Mouse (Mus musculus) layer of hippocampus, postnatal 14 days (tissue): ENCODE results near the gene Tead2. TPM values are rescaled to one million over a fixed set of nuclear protein-coding genes. Genes with fewer than 3 reads are reported as not detected.
A peak's percentile ranks its signal among the peaks of the same experiment; 100 is the strongest.

Source experiments
- DNase-seq, 2 experiments: peaks; one replicate each; pipeline ENCODE4 v3.0.0; 2021 to 2022; ENCODE audit warnings: low spot score in 2 of 2, mixed read lengths in 1 of 2
- total RNA-seq, 2 experiments: library from RNA; stranded (reverse); gene quantifications; 2 replicates each; pipeline ENCODE4 v1.2.3; 2021

Gene Tead2
- total RNA-seq, 2 experiments from 2014 or later, result 6.9 to 11.5 TPM

- no peak for DNase-seq
Observed at GRCm38 (mm10) chr7:45224826-45225225, 9.3 kb downstream of the Tead2 start.

DNA sequence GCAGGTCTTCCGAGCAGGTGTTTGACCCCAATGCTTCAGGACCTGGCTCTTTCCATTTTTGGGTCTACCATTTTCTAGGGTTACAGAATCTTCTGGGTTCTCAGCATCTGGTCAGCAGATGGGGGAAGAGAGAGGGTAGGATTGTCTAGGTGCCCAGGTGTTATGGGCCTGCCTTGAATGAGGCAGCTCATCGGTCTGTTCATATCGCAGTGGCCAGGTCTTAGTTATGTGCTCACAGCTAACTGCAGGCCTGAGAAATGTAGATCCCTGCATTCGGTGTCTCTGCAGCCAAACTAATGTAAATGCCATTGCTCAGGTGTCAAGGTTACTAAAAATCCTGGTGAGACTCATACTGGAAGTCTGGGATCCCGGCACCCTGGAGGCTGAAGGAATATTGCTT lies 10.9 kb downstream of the Tead2 start:
- DNase-seq, result no peak

DNA sequence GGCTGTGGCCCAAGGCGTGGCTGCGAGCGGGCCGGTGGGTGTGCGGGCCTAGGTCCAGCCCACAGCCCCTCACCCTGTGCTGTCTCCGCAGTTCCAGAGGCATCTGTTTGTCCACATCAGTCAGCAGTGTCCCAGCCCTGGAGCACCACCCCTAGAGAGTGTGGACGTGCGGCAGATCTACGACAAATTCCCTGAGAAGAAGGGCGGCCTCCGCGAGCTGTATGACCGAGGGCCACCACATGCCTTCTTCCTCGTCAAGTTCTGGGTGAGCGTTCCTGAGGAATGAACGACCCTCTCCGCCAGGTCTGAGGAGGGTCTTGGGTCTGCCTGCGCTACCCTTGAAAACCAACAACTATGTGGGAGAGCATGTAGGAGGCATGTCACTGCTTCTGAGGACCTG lies 13.0 kb downstream of the Tead2 start:
- no peak for DNase-seq

DNA sequence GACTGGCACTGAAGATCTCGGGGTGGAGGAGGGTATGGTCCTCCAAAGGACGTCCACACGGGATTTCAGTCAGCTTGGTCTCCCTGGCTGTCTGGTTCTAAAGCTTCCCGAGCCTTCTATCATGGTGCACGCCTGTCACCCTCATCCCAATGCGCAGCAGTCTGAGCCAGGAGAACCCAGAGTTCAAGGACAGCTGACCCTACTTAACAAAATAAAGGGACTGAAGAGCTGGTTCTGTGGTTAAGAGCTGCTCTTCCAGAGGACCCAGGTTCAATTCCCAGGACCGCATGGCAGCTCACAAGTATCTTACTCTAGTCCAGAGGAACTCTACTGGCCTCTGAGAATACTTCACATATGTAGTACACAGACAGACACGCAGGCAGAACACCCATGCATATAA lies 13.5 kb downstream of the Tead2 start:
- no peak for DNase-seq

DNA sequence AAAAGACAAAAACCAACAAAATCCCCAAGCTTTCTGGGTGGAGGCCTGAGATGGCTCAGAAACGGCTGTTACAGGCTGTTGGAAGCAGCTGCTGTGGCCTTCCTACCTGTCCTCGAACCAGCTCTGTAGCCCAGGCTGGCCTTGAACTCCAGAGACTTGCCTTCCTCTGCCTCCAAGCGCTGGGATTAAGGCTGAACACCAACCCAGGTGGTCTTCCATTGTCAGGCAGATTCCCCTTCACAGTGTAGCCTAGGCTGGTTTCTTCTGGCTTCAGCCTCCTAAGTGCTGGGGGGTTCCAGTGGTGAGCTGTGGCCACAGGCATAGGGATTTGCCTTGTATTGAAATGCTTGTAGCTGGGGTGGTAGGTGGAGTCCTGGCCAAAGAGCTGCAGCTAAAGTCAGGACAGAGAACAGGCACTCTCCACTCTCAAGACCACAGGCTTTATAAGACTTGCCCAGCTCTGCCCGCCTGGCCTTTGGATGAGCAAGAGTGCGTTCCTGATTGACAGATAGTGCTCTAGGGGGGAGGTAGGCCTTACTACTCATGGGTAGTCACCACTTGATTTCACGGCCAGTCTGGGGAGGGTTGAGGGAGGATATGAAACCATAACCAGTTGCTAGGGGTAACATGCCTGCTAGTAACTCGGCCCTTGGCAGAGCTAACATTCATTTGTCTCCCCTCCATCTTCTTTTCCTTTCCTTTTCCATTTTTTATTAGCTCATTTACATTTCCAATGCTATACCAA lies 14.1 kb downstream of the Tead2 start:
- no peak for DNase-seq

- DNase-seq, result no peak
Observed at GRCm38 (mm10) chr7:45231192-45231591, 15.6 kb downstream of the Tead2 start.

DNA sequence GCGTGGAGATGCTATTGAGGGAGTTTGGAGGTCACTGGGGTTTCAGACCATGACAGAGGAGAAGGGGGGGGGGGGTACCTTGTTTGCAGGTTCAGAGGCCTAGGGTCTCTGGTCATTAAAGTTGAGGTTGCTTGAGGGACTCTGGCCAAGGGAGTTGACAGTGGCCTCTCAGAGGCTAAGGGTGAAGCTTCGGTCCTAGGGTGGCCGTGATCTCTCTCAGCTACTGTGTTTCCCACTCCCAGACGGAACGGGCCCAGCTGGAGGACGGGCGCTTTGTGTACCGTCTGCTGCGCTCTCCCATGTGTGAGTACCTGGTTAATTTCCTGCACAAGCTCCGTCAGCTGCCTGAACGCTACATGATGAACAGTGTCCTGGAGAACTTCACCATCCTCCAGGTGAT lies 16.4 kb downstream of the Tead2 start:
- no peak for DNase-seq

DNA sequence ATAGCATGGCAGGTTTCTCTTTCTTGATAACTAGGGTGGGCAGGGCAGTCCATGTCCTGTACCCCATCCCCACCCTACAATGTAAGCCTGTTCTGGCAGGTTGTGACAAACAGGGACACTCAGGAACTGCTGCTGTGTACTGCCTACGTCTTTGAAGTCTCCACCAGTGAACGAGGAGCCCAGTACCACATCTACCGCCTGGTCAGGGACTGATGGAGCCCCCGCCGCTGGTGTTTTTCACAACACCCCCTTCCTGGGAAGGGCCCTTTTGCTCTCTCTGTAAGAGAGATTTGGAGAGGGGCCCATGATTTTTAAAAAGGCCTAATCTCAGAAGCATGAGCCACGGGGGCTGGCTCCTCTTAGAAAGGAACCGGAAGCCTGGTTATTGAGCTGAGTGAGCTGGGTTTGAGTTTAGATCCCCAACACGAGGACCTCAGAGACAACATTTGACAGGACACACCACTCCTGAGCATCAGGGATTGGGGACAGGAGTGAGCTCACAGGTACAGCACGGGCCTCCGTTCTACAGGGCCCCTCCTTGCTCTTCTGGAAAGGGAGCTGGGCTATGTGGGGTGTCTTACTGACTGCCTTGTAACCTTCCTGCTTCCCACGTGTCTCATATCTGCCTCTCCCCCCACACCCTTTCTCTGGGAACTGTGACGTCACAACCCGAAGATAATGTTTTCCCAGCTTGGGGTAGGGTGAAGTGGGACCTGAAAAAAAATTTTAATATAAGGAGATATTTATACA lies 17.3 kb downstream of the Tead2 start:
- no peak for DNase-seq

- DNase-seq, result peak; percentile 63 to 70
Observed at GRCm38 (mm10) chr7:45233580-45234332, 18.2 kb downstream of the Tead2 start.

DNA sequence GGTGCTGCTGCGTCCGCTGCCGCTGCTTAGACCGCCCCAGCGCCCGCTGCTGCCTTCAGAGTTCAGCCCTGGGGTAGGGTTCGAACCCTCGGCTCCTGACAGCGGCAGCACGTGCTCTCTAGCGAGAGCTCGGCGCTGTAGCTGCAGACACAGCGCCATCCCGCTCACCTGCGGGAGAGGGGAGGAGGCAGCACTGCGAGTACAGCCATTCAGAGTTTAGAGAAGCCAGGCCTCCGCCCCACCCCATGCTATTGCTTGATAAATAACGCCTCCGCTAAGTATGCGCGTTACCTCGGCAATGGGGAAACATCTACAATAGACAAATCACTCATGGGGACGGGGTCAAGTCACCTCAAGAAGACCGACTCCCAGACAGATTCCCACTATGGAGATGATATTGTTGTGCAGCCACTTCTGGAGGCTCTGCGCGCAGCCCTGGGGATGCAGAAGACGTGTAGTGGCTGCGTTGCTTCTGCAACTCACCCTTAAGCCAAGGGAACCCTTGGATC lies 18.8 kb downstream of the Tead2 start:
- DNase-seq, result peak in 1 of 2 experiments; percentile 18

- no peak for DNase-seq
Observed at GRCm38 (mm10) chr7:45234922-45235571, 19.5 kb downstream of the Tead2 start.

DNA sequence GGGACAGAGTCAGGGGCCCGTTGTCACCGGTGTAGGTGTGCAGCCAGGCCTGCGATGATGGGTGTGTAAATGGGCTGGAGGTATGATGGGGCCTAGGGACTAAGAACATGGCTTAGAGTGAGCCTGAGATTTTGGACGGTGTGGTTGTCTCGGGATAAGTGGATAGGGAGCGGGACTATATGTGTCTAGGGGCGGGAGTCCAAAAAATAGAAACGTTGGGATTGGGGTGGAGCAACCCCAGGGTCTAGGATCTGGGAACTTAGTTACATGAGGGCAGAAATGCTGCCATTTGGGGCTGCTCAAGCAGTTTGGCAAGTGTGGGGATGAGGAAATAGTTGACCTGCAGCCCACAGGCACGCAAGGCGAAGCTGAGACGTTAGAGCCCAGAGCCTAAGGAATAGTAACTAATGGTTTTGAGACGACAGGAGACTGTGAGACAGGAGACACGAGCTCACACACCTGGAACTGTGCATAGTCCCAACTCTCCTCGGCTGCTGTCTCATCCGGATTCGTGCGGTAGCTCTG lies 20.2 kb downstream of the Tead2 start:
- DNase-seq, result no peak

DNA sequence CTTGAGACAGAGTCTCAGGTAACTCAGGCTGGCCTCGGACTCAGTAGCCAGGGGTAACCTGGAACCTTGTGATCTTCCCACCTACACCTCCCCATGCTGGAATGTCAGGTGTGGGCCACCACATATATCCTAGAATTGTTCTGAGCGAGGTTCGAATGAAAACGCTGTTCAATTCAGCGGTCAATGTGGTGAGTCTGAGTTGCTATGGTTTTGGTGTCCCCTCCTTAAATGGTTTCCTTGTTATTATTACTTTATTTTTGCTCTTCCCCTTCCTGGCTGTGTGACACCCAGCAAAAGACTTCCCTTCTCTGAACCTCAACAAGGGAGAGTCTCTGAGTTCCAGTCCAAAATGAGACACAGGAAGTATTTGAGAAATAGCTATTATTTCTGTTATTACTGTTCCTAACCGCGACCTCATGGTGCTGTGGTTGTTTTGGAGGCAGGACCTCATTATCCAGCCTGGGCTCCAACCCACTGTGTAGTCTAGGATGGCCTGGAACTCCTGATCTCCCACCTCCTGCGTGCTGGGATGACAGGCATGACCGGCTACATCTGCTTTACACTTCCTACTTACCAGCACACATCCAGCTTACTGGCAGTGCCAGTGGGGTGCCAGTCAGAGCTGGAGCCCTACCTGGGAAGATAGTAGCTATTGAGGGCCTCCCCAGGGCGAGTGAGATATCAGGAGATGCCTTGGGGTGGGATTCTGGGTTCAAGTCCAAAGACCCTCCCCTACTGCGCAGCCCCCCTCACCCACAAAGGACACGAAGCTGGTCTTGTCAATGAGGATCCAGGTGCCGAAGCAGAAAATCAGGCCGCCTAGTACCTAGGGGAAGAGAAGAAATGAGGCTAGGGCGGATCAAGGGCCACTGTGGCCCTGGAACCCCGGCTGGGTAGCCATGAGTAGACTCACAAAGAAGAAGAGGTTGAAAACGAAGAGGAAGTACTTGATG lies 22.5 kb downstream of the Tead2 start:
- DNase-seq, result no peak

DNA sequence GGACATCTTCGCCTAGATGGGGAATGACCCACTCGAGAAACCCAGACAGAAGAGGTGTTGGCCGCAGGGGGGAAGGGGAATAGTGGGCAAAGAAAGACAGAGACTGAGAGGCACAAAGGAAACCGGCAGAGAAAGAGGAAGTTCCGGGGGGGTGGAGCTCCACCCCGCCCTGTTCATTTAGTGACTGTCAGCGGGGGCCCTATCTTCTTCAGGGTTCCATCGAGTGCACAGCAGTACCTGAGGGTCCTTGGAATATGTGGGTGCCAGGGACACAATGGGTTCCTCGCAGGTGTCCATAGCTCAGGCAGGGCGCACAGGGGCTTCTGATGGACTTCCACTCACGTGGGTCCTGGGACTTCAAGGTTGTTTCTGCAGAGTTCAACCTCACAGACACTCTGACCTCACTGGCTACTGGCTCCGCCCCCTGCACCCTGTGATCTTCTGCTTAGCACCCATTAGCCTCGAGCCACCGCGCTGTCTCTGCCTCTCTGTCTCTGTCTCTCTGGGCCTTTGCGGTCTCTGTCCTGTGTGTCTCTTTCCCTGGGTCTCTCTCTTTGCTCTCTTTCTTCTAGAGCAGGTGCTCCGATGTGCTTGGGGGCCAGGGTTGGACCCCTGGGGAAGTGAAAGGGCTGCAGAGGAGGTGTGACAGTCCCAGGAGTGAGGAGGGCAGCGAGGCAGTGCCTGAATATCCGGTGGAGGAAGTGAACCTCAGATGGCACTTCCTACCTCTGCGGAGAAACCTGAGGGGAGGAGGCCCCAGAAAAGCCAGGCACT lies 23.4 kb downstream of the Tead2 start, which contains the start of gene Cd37:
Cd37 (minus strand) TSS at position 393 of the 774 bp plus-strand sequence.
- DNase-seq, result no peak

GRCm38 (mm10) chr7:45240109-45240508 lies 24.6 kb downstream of the Tead2 start:
- no peak for DNase-seq

GRCm38 (mm10) chr7:45240633-45241388 lies 25.3 kb downstream of the Tead2 start, which contains the start of gene Slc6a16:
Gene Slc6a16 (plus strand): TSS chr7:45241085.
- peak in 1 of 2 experiments; percentile 51 for DNase-seq

DNA sequence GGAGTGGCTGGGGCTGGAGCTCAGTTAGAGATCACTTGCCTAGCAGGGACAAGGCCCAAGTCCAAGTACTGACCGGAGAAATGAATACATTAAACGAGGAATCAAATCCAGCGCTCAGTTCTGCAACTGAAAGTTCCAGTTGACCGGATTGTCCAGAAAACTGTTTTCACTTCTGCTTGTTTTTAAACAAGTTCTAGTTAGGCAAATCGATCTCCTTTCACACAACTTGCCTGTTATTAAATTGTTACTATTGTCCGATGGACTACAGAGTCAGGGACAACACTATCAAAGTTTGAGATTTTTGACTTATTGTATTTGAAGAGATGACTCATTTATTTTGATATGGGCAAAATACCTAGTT lies 25.8 kb downstream of the Tead2 start:
- no peak for DNase-seq

DNA sequence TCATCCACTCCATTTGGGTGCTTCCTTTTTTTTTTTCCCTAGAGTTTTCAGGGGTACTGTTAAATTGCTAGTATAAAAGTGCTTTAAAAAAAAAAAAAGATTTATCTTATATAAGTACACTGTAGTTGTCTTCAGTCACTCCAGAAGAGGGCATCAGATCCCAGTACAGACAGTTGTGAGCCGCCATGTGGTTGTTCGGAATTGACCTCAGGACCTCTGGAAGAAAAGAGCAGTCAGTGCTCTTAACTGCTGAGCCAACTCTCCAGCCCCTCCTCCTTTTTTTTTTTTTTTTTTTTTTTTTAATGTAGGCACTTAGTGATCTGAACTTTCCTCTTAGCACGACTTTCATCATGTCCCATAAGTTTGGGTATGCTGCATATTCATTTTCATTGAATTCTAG lies 32.1 kb downstream of the Tead2 start:
- DNase-seq, result no peak
